ENCODE assay signal across 16 mouse cellular contexts in the genomic region with DNA sequence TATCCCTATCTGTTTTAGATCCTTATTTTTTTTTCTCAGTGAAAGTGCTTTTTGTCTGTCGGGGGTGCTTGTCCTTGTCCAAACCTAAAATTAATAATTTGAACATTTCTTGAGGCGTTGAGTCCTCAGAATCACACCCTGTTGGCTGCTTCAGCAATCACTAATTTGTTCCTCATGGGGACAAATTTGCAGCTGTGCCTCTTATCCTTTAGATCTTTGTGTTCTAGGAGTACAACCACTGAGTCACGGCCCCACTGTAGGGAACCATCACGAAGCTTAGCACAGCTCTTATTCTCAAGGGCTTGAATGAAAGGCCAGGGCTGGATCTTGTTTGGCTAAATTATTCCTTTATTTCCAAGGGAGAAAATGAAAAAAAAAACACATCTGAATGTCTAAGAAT. TPM values are rescaled to one million over a fixed set of nuclear protein-coding genes. Genes with fewer than 3 reads are reported as not detected.
DNase-seq lines count a peak whose midpoint lies in the region; ATAC-seq and TF ChIP-seq lines count a peak whose summit lies in the region.
"Had no signal": no experiment of that assay in that cellular context is flagged by ENCODE, and none has a peak within 500 bp of the region (broad histone marks: within the 10 kb centered on the region; RNA-seq: fewer than 3 reads in every experiment).

No protein-coding gene starts in this region.

- dilution Hi-C loops in CH12.LX (cut with MboI; ENCODE audit: extremely low pct_ligation_motif_present, extremely low pct_unique_long_range_greater_than_20kb, low sequenced_read_pairs): no loop called here

- H3K9ac ChIP-seq in CH12.LX (ENCODE audit: insufficient read depth, low read depth): no peak overlapping the region
- no peak overlapping the region for H3K9ac ChIP-seq in hindbrain, embryonic 13.5 days
- H3K9ac ChIP-seq: forebrain, embryonic 12.5 days; heart, embryonic 13.5 days; hindbrain, embryonic 14.5 days; intestine, embryonic 15.5 days had no signal

- in situ Hi-C loops in CH12.LX (cut with MboI; ENCODE audit: low pct_ligation_motif_present, low pct_unique_long_range_greater_than_20kb, low sequenced_read_pairs): no loop called here

- TF ChIP-seq CTCF in CH12.LX (conservative IDR thresholded peaks at IDR 0.05 in 1 of 2, IDR thresholded peaks at IDR 0.05 in 1 of 2; ENCODE audit: low read depth in 2 of 2, low read length in 2 of 2): no peak

- peak overlapping the region; percentile 27; the same call in 1 of the 2 replicates for H3K4me2 ChIP-seq in CH12.LX (ENCODE audit: insufficient read depth, low read depth, poor library complexity, severe bottlenecking)
- H3K4me2 ChIP-seq in myocyte (ENCODE audit: low read depth): peak overlapping the region; percentile 28
- no peak overlapping the region for H3K4me2 ChIP-seq in hindbrain, embryonic 13.5 days
- H3K4me2 ChIP-seq: forebrain, embryonic 12.5 days; heart, embryonic 13.5 days; hindbrain, embryonic 14.5 days; intestine, embryonic 15.5 days had no signal

- no peaks in the 10 kb centered on the region for H3K36me3 ChIP-seq in CH12.LX (replicated peaks in 1 of 2; ENCODE audit: control insufficient read depth in 1 of 2, insufficient read depth in 1 of 2, low read length in 1 of 2)
- no peaks in the 10 kb centered on the region for H3K36me3 ChIP-seq in myocyte (ENCODE audit: control insufficient read depth, insufficient read depth)
- H3K36me3 ChIP-seq in hindbrain, embryonic 13.5 days: no peaks in the 10 kb centered on the region
- H3K36me3 ChIP-seq: forebrain, embryonic 12.5 days; heart, embryonic 13.5 days; intestine, embryonic 15.5 days had no signal

- no peak for ATAC-seq in hindbrain, embryonic 13.5 days (ENCODE audit: low FRiP score)
- ATAC-seq: intestine, embryonic 15.5 days had no signal

- no peak overlapping the region for H3K27ac ChIP-seq in CH12.LX (ENCODE audit: insufficient read depth, low read depth)
- no peak overlapping the region for H3K27ac ChIP-seq in hindbrain, embryonic 13.5 days
- H3K27ac ChIP-seq: forebrain, embryonic 12.5 days; heart, embryonic 13.5 days; hindbrain, embryonic 14.5 days; intestine, embryonic 15.5 days had no signal

- TF ChIP-seq RAD21 in CH12.LX (IDR thresholded peaks at IDR 0.05; ENCODE audit: low read depth, low read length): no peak

- 79% methylated on average over 4 of the region's 4 CpGs for WGBS in hindbrain, embryonic 13.5 days

- H3K79me2 ChIP-seq in CH12.LX (replicated peaks; ENCODE audit: control insufficient read depth, extremely low read depth, insufficient read depth, poor library complexity, severe bottlenecking) (no peaks in the 10 kb centered on the region), myocyte (ENCODE audit: control insufficient read depth, insufficient read depth) (no peaks in the 10 kb centered on the region)

- DNase-seq in gastrocnemius, adult 18-20 months (ENCODE audit: low spot score): peak; percentile 39
- no peak for DNase-seq in gastrocnemius, postnatal 10 days
- no peak for DNase-seq in CH12.LX (ENCODE audit: extremely low read depth)
- DNase-seq in fibroblast of lung, adult 2 months (ENCODE audit: low read depth): peak; percentile 22
- DNase-seq in kidney, adult 8-10 months: no peak
- DNase-seq: adrenal gland, adult 2 months; adrenal gland, postnatal 25 days; cerebellum, adult 2 months; heart, postnatal 4 days; kidney, adult 18-20 months had no signal

- H3K27me3 ChIP-seq in CH12.LX (replicated peaks): no peaks in the 10 kb centered on the region
- no peaks in the 10 kb centered on the region for H3K27me3 ChIP-seq in myocyte (ENCODE audit: control insufficient read depth, insufficient read depth, insufficient read length)
- no peaks in the 10 kb centered on the region for H3K27me3 ChIP-seq in hindbrain, embryonic 13.5 days
- H3K27me3 ChIP-seq: forebrain, embryonic 12.5 days; heart, embryonic 13.5 days; intestine, embryonic 15.5 days had no signal

- H3K4me1 ChIP-seq in CH12.LX (ENCODE audit: control insufficient read depth in 1 of 2, insufficient read depth in 2 of 2): no peaks in the 10 kb centered on the region
- no peaks in the 10 kb centered on the region for H3K4me1 ChIP-seq in hindbrain, embryonic 13.5 days (replicated peaks)
- H3K4me1 ChIP-seq: forebrain, embryonic 12.5 days; heart, embryonic 13.5 days; intestine, embryonic 15.5 days had no signal

- H3ac ChIP-seq in myocyte (ENCODE audit: control insufficient read depth, insufficient read length): no peak overlapping the region

- no peak for TF ChIP-seq EP300 in CH12.LX (IDR thresholded peaks at IDR 0.05; ENCODE audit: low read length)

- H3K4me3 ChIP-seq in CH12.LX (replicated peaks in 1 of 3; ENCODE audit: low read depth in 2 of 3, low read length in 2 of 3, poor library complexity in 1 of 3) (no peak overlapping the region), myocyte (no peak overlapping the region)
- H3K4me3 ChIP-seq in hindbrain, embryonic 13.5 days: no peak overlapping the region
- H3K4me3 ChIP-seq: forebrain, embryonic 12.5 days; heart, embryonic 13.5 days; intestine, embryonic 15.5 days had no signal

- peaks cover 28% of the 10 kb centered on the region for H3K9me3 ChIP-seq in CH12.LX (replicated peaks; ENCODE audit: low read length)
- H3K9me3 ChIP-seq in hindbrain, embryonic 13.5 days: no peaks in the 10 kb centered on the region
- H3K9me3 ChIP-seq: forebrain, embryonic 12.5 days; heart, embryonic 13.5 days; intestine, embryonic 15.5 days had no signal

- TF ChIP-seq POLR2A in CH12.LX (IDR thresholded peaks at IDR 0.05; ENCODE audit: low read depth, low read length) (no peak), myocyte (IDR thresholded peaks at IDR 0.05; ENCODE audit: insufficient read length, low read depth) (no peak)

TF ChIP-seq in CH12.LX, 34 proteins besides CTCF, POLR2A, EP300 and RAD21:
- no peak for TF ChIP-seq MEF2A (IDR thresholded peaks at IDR 0.05; ENCODE audit: borderline replicate concordance, low read depth, low read length)
- TF ChIP-seq NELFE (IDR thresholded peaks at IDR 0.05; ENCODE audit: low read depth, low read length): no peak
- TF ChIP-seq CHD1 (IDR thresholded peaks at IDR 0.05; ENCODE audit: low read depth, low read length): no peak
- no peak for TF ChIP-seq SMC3 (IDR thresholded peaks at IDR 0.05; ENCODE audit: low read depth, low read length)
- peak; percentile 21; the same call in 1 of the 2 replicates for TF ChIP-seq ZNF384 (IDR thresholded peaks at IDR 0.05; ENCODE audit: low read depth, low read length)

TF ChIP-seq in myocyte, 11 proteins besides CTCF, POLR2A, EP300 and RAD21:
- TF ChIP-seq MAX (IDR thresholded peaks at IDR 0.05; ENCODE audit: low read depth): no peak
- TF ChIP-seq TCF12 (IDR thresholded peaks at IDR 0.05; ENCODE audit: insufficient read depth, poor library complexity, severe bottlenecking): no peak
- no peak for TF ChIP-seq MYOG (IDR thresholded peaks at IDR 0.05; ENCODE audit: control insufficient read depth in 1 of 3, insufficient read depth in 1 of 3, insufficient read length in 2 of 3, low read depth in 2 of 3)
- TF ChIP-seq CEBPB (IDR thresholded peaks at IDR 0.05; ENCODE audit: insufficient read depth, poor library complexity, severe bottlenecking): no peak
- no peak for TF ChIP-seq POLR2AphosphoS2 (IDR thresholded peaks at IDR 0.05; ENCODE audit: insufficient read length, low read depth)
- TF ChIP-seq MYOD1 (IDR thresholded peaks at IDR 0.05; ENCODE audit: control insufficient read depth in 1 of 3, insufficient read length in 2 of 3, low read depth in 2 of 3): no peak
- no peak for TF ChIP-seq TCF3 (IDR thresholded peaks at IDR 0.05; ENCODE audit: insufficient read length, low read depth)
- TF ChIP-seq E2F4 (IDR thresholded peaks at IDR 0.05; ENCODE audit: insufficient read depth): no peak
- TF ChIP-seq REST (IDR thresholded peaks at IDR 0.05; ENCODE audit: insufficient read depth, insufficient read length): no peak
- no peak for TF ChIP-seq USF1 (IDR thresholded peaks at IDR 0.05; ENCODE audit: low read depth)
- no peak for TF ChIP-seq SRF (IDR thresholded peaks at IDR 0.05; ENCODE audit: control insufficient read depth, insufficient read length, low read depth)
TF ChIP-seq in myocyte: peak in this region for 0.

RNA-seq across cellular contexts. Expression of gene Gm4737, which starts 57.6 kb away (rescaled TPM):
- 10 to 100 TPM; 15.1 to 17.3 TPM for total RNA-seq in gastrocnemius, adult 18-20 months (2021)
- 10 to 100 TPM; 20.9 to 23.2 TPM for total RNA-seq in gastrocnemius, postnatal 10 days (2021)
- total RNA-seq in CH12.LX (2012; rRNA removed) (41.4 and 51.4 TPM in 2 replicates), CH12.LX (2014; rRNA removed) (118 and 127 TPM in 2 replicates)
- polyA plus RNA-seq in CH12.LX (2012; ENCODE audit: insufficient read length, low read depth) (124 and 154 TPM in 2 replicates), myocyte (2012; fragmentation: generic; extraction: Trizol) (122 TPM)
- 1.1 and 1.5 TPM in 2 replicates for polyA plus RNA-seq in hindbrain, embryonic 13.5 days (2015; fragmentation: Nextera tagmentation; extraction: Ambion mirVana)

Comparison
In these comparisons a context has a peak if more than half of its experiments do, and no peak if none do; other contexts are left out.
1. DNase-seq: peak in gastrocnemius, adult 18-20 months (single experiment) and fibroblast of lung, adult 2 months (single experiment); none in gastrocnemius, postnatal 10 days (single experiment), CH12.LX (single experiment) and kidney, adult 8-10 months (0 of 2).